Comparison of ENCODE assay signal across 8 mouse cellular contexts in the genomic region with DNA sequence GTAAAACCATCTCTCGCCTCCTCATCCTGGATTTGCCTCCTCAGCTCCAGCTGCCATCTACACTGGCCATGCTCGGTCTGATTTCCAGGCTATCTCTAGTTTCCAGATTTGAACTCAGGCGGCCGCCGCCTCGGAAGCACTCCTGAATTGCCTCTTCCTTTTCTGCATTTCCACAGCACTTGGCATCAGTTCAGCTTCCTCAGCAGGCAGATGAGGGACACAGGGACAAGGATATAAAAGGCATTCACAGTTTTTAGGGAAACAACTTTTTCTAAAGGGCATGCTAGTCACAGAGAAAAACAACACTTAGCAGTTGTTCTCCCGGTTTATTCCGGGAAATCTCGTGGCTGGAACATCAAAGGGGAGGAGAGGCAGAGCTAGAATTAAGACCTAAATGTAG. TPM values are rescaled to one million over a fixed set of nuclear protein-coding genes. Genes with fewer than 3 reads are reported as not detected.
DNase-seq lines count a peak whose midpoint lies in the region; ATAC-seq and TF ChIP-seq lines count a peak whose summit lies in the region.

No protein-coding gene starts in this region.

- no peak overlapping the region for H3K4me3 ChIP-seq in midbrain, postnatal 0 days (ENCODE audit: low read depth, low read length)
- H3K4me3 ChIP-seq in midbrain, embryonic 15.5 days, result no peak overlapping the region
- H3K4me3 ChIP-seq in hindbrain, embryonic 10.5 days, result no peak overlapping the region

- ATAC-seq in midbrain, postnatal 0 days (ENCODE audit: low FRiP score), result no peak
- no peak for ATAC-seq in midbrain, embryonic 15.5 days (replicated peaks)
- ATAC-seq in erythroblast, adult 5-6 weeks (replicated peaks; ENCODE audit: low FRiP score, poor library complexity, severe bottlenecking), result no peak

- H3K9ac ChIP-seq in midbrain, postnatal 0 days (replicated peaks; ENCODE audit: low read length, poor library complexity, severe bottlenecking), result no peak overlapping the region
- H3K9ac ChIP-seq in midbrain, embryonic 15.5 days, result no peak overlapping the region

- no peaks in the 10 kb centered on the region for H3K36me3 ChIP-seq in midbrain, postnatal 0 days (ENCODE audit: insufficient read depth, low read length)
- H3K36me3 ChIP-seq in midbrain, embryonic 15.5 days (replicated peaks), result no peaks in the 10 kb centered on the region
- 0 out of 2 replicates have a peak, but pooled peaks cover 4% of the 10 kb centered on the region for H3K36me3 ChIP-seq in hindbrain, embryonic 10.5 days

- H3K9me3 ChIP-seq in midbrain, postnatal 0 days (ENCODE audit: low read length), result no peaks in the 10 kb centered on the region
- no peaks in the 10 kb centered on the region for H3K9me3 ChIP-seq in midbrain, embryonic 15.5 days
- H3K9me3 ChIP-seq in hindbrain, embryonic 10.5 days, result no peaks in the 10 kb centered on the region

- H3K27me3 ChIP-seq in midbrain, postnatal 0 days (ENCODE audit: insufficient read depth, low read length), result no peaks in the 10 kb centered on the region
- no peaks in the 10 kb centered on the region for H3K27me3 ChIP-seq in midbrain, embryonic 15.5 days (replicated peaks)
- no peaks in the 10 kb centered on the region for H3K27me3 ChIP-seq in hindbrain, embryonic 10.5 days (ENCODE audit: insufficient read depth, poor library complexity, severe bottlenecking)

- H3K27ac ChIP-seq in midbrain, postnatal 0 days (ENCODE audit: low read depth, low read length), result no peak overlapping the region
- H3K27ac ChIP-seq in midbrain, embryonic 15.5 days, result no peak overlapping the region
- no peak overlapping the region for H3K27ac ChIP-seq in hindbrain, embryonic 10.5 days

- no peak for TF ChIP-seq CTCF in midbrain, postnatal 0 days (IDR thresholded peaks at IDR 0.05)

- no peaks in the 10 kb centered on the region for H3K4me1 ChIP-seq in midbrain, postnatal 0 days (ENCODE audit: insufficient read depth, low read length)
- peaks cover 11% of the 10 kb centered on the region; the same call in 1 of the 2 replicates for H3K4me1 ChIP-seq in midbrain, embryonic 15.5 days
- H3K4me1 ChIP-seq in hindbrain, embryonic 10.5 days (replicated peaks), result peaks cover 21% of the 10 kb centered on the region

- peak; percentile 65 to 66 for DNase-seq in cerebellum, adult 18-20 months
- DNase-seq in cerebellum, postnatal 4 days (ENCODE audit: low spot score in 2 of 2), result no peak
- DNase-seq in midbrain, postnatal 0 days (ENCODE audit: low spot score), result peak; percentile 28
- peak; percentile 73 to 77 for DNase-seq in kidney, postnatal 25 days
- DNase-seq in skeletal muscle tissue, adult 2 months (ENCODE audit: low read depth, low spot score), result peak; percentile 63
- DNase-seq in hindbrain, embryonic 10.5 days (ENCODE audit: low spot score), result no peak

- 51% methylated on average over 9 of the region's 9 CpGs for WGBS in midbrain, postnatal 0 days
- WGBS in midbrain, embryonic 15.5 days, result 64% methylated on average over 9 of the region's 9 CpGs
- 75% methylated on average over 9 of the region's 9 CpGs for WGBS in hindbrain, embryonic 10.5 days

- no peak overlapping the region for H3K4me2 ChIP-seq in midbrain, postnatal 0 days (ENCODE audit: low read depth, low read length, poor library complexity, severe bottlenecking)
- H3K4me2 ChIP-seq in midbrain, embryonic 15.5 days, result no peak overlapping the region

RNA-seq across cellular contexts. Expression of gene Slc23a2, which starts 37.3 kb away (rescaled TPM):
- 64.5 and 71.3 TPM in 2 replicates for total RNA-seq in midbrain, postnatal 0 days (2014; rRNA removed)
- 30.5 and 31.9 TPM in 2 replicates for polyA plus RNA-seq in midbrain, postnatal 0 days (2015; fragmentation: Nextera tagmentation; extraction: Ambion mirVana)
- polyA plus RNA-seq in midbrain, embryonic 15.5 days (2015; fragmentation: Nextera tagmentation; extraction: Ambion mirVana), result 36.3 TPM in 2 replicates
- 4.0 and 7.5 TPM in 2 replicates for total RNA-seq in erythroblast, adult 5-6 weeks (2015; ENCODE audit: low replicate concordance)
- 2.5 and 5.7 TPM in 2 replicates for total RNA-seq in erythroblast, adult 5-6 weeks (2017; ENCODE audit: low replicate concordance)
- 10.3 and 11.8 TPM in 2 replicates for polyA plus RNA-seq in hindbrain, embryonic 10.5 days (2016; fragmentation: Nextera tagmentation; extraction: Ambion mirVana)

Comparison
In these comparisons a context has a peak if more than half of its experiments do, and no peak if none do; other contexts are left out.
1. DNase-seq: peak in cerebellum, adult 18-20 months (2 of 2), midbrain, postnatal 0 days (single experiment), kidney, postnatal 25 days (2 of 2) and skeletal muscle tissue, adult 2 months (single experiment); none in cerebellum, postnatal 4 days (0 of 2) and hindbrain, embryonic 10.5 days (single experiment).